Comparison of ENCODE assay signal across 21 mouse cellular contexts in the genomic region with DNA sequence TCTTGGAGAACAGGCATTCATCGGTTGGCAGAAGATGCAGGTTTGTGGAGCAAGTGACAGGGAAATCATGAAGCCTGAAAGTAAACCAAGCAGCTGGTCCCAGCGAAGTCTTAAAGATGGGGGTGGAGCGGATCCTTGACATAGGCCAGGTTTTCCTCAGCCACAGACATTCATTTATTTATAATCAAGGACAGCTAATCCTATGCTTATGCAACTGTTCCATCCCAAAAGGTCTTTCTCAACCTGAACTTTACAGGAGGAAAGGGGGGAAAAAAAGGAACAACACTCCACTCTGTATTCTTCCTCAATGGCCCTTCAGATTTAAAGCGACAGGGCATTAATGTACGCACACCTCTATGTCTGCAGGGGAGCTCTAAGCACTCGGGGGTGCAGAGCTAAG.
DNase-seq lines count a peak whose midpoint lies in the region; ATAC-seq and TF ChIP-seq lines count a peak whose summit lies in the region.
"Had no signal": no experiment of that assay in that cellular context is flagged by ENCODE, and none has a peak within 500 bp of the region (broad histone marks: within the 10 kb centered on the region; RNA-seq: fewer than 3 reads in every experiment).

No protein-coding gene starts in this region.

- no peak for ATAC-seq in lung, embryonic 15.5 days (ENCODE audit: borderline replicate concordance, extremely low read depth, low FRiP score, low TSS enrichment)
- ATAC-seq in stomach, embryonic 16.5 days (ENCODE audit: insufficient read depth, low FRiP score): no peak
- ATAC-seq in megakaryocyte, adult 5-6 weeks (ENCODE audit: poor library complexity, severe bottlenecking): no peak
- ATAC-seq: forebrain, embryonic 14.5 days had no signal

- no peak overlapping the region for H3K4me2 ChIP-seq in lung, embryonic 15.5 days
- no peak overlapping the region for H3K4me2 ChIP-seq in stomach, embryonic 16.5 days (ENCODE audit: low read depth, low read length)
- H3K4me2 ChIP-seq: heart, embryonic 11.5 days; heart, embryonic 15.5 days had no signal

- peak overlapping the region; percentile 35; the same call in 1 of the 2 replicates for H3K27ac ChIP-seq in lung, embryonic 15.5 days
- no peak overlapping the region for H3K27ac ChIP-seq in testis, adult 2 months (ENCODE audit: control insufficient read depth, insufficient read depth, low read depth, low read length)
- peak overlapping the region; percentile 63; the same call in 1 of the 2 replicates for H3K27ac ChIP-seq in stomach, embryonic 16.5 days (ENCODE audit: low read length)
- H3K27ac ChIP-seq: embryonic facial prominence, embryonic 10.5 days; forebrain, embryonic 10.5 days; heart, embryonic 15.5 days; hindbrain, embryonic 10.5 days had no signal

- peaks cover 56% of the 10 kb centered on the region for H3K4me1 ChIP-seq in lung, embryonic 15.5 days
- H3K4me1 ChIP-seq in testis, adult 2 months (ENCODE audit: control insufficient read depth, insufficient read depth, low read length): no peaks in the 10 kb centered on the region
- H3K4me1 ChIP-seq in stomach, embryonic 16.5 days (ENCODE audit: control insufficient read depth, insufficient read depth, low read length): peaks cover 45% of the 10 kb centered on the region

- H3K9ac ChIP-seq in lung, embryonic 15.5 days: no peak overlapping the region
- H3K9ac ChIP-seq in stomach, embryonic 16.5 days (ENCODE audit: low read length): no peak overlapping the region
- H3K9ac ChIP-seq: heart, embryonic 15.5 days had no signal

- H3K9me3 ChIP-seq in lung, embryonic 15.5 days: no peaks in the 10 kb centered on the region
- no peaks in the 10 kb centered on the region for H3K9me3 ChIP-seq in stomach, embryonic 16.5 days (replicated peaks; ENCODE audit: control insufficient read depth, low read length)
- H3K9me3 ChIP-seq: embryonic facial prominence, embryonic 10.5 days; forebrain, embryonic 10.5 days; heart, embryonic 15.5 days; hindbrain, embryonic 10.5 days had no signal

- no peaks in the 10 kb centered on the region for H3K36me3 ChIP-seq in lung, embryonic 15.5 days
- no peaks in the 10 kb centered on the region for H3K36me3 ChIP-seq in testis, adult 2 months (ENCODE audit: control insufficient read depth, insufficient read depth, low read length)
- H3K36me3 ChIP-seq in stomach, embryonic 16.5 days (ENCODE audit: control insufficient read depth, insufficient read depth, low read length): no peaks in the 10 kb centered on the region
- H3K36me3 ChIP-seq: embryonic facial prominence, embryonic 10.5 days; forebrain, embryonic 10.5 days; heart, embryonic 15.5 days; hindbrain, embryonic 10.5 days had no signal

- DNase-seq in lung, postnatal 4 days: no peak
- no peak for DNase-seq in testis, postnatal 14 days (ENCODE audit: low spot score)
- peak; percentile 59 for DNase-seq in lung, postnatal 36 days
- no peak for DNase-seq in right cerebral cortex, postnatal 36 days (ENCODE audit: low spot score in 2 of 2)
- DNase-seq: adrenal gland, adult 8-10 months; cerebellum, adult 2 months; cerebellum, postnatal 10 days; gastrocnemius, postnatal 36 days; heart, adult 18-20 months; heart, postnatal 14 days had no signal

- no peak overlapping the region for H3K4me3 ChIP-seq in lung, embryonic 15.5 days
- H3K4me3 ChIP-seq in testis, adult 2 months (ENCODE audit: control insufficient read depth, low read depth, low read length): peak overlapping the region; percentile 22
- H3K4me3 ChIP-seq in stomach, embryonic 16.5 days (replicated peaks; ENCODE audit: low read length): no peak overlapping the region
- H3K4me3 ChIP-seq: embryonic facial prominence, embryonic 10.5 days; erythroblast, embryonic 14.5 days; forebrain, embryonic 10.5 days; heart, embryonic 15.5 days; hindbrain, embryonic 10.5 days had no signal

- no peak for TF ChIP-seq CTCF in testis, adult 2 months (IDR thresholded peaks at IDR 0.05; ENCODE audit: control insufficient read depth, insufficient read depth, insufficient replicate concordance, low read depth, low read length)

- WGBS in lung, embryonic 15.5 days: 61% methylated on average over 6 of the region's 6 CpGs
- 58% methylated on average over 6 of the region's 6 CpGs for WGBS in stomach, embryonic 16.5 days

- no peak for TF ChIP-seq POLR2A in testis, adult 2 months (IDR thresholded peaks at IDR 0.05; ENCODE audit: control insufficient read depth, low read depth, low read length)

- H3K27me3 ChIP-seq in lung, embryonic 15.5 days: no peaks in the 10 kb centered on the region
- H3K27me3 ChIP-seq in testis, adult 2 months (ENCODE audit: control insufficient read depth, insufficient read depth, low read length): no peaks in the 10 kb centered on the region
- no peaks in the 10 kb centered on the region for H3K27me3 ChIP-seq in stomach, embryonic 16.5 days (ENCODE audit: control insufficient read depth, insufficient read depth, low read length)
- H3K27me3 ChIP-seq: heart, embryonic 15.5 days had no signal
